Mouse (Mus musculus) liver, embryonic 14.5 days (tissue): Measurements from ENCODE around the gene Zbtb21.
A peak's percentile ranks its signal among the peaks of the same experiment; 100 is the strongest.

Experiments used
- CTCF ChIP-seq: IDR thresholded peaks from 2 replicates; pipeline ENCODE4 v1.5.1; 2016; ENCODE audit warnings: antibody characterized with exemption, low read depth, control low read depth
- EP300 ChIP-seq: IDR thresholded peaks from 2 replicates; pipeline ENCODE4 v1.6.1; 2016; ENCODE audit warnings: antibody characterized with exemption, low read depth

DNA sequence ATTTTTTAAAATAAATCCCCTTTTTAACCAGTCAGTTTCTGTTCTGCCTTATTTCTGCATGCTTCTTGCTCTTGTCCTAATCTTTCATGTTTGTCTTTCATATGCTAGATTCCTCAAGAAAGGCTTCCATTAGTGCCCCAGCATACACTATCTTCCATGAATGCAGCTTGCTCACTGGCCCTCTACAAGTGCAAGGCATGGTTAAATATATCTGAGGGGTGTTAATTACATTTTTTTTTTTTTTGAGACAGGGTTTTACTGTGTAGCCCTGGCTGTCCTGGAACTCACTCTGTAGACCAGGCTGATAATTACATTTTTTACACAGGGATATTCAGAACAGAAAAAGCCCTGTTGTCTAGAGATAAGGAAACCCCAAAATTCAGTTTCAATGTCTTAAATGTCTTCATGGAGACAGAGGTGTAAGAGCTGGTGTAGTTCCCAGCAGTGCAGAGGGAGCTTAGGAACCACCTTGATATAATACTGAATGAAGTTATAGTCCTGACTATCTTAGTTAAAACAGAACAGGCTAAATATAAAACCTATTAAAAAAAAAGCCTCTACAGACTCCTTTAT is 3.9 kb downstream of the Zbtb21 start:
- TF ChIP-seq EP300: peak; percentile 54
- TF ChIP-seq CTCF: no peak
